Mouse (Mus musculus) myocyte (in vitro differentiated cells): ENCODE measurements around the gene Ly86.

ENCODE experiments used
- CEBPB ChIP-seq: IDR thresholded peaks from 2 replicates; pipeline ENCODE4 v1.6.1; 2011; ENCODE audit warnings: mild to moderate bottlenecking, moderate library complexity; ENCODE audit not compliant: poor library complexity, insufficient read depth, severe bottlenecking
- E2F4 ChIP-seq: IDR thresholded peaks from one replicate; pipeline ENCODE4 v1.6.1; 2011; ENCODE audit warnings: mild to moderate bottlenecking, control low read depth, moderate library complexity; ENCODE audit not compliant: insufficient read depth
- MAX ChIP-seq: IDR thresholded peaks from one replicate; pipeline ENCODE4 v1.6.1; 2011; ENCODE audit warnings: low read depth, mild to moderate bottlenecking, control low read depth
- MYOD1 ChIP-seq, 3 experiments: IDR thresholded peaks; one replicate each; pipeline ENCODE4 v1.6.1; 2011; ENCODE audit warnings: control low read depth in 2 of 3, low read depth in 2 of 3, mild to moderate bottlenecking in 2 of 3, moderate library complexity in 1 of 3; ENCODE audit not compliant: insufficient read length in 2 of 3, control insufficient read depth in 1 of 3
- POLR2A ChIP-seq: IDR thresholded peaks from one replicate; pipeline ENCODE4 v1.6.1; 2011; ENCODE audit warnings: low read depth, mild to moderate bottlenecking, control low read depth, moderate library complexity; ENCODE audit not compliant: insufficient read length
- POLR2AphosphoS2 ChIP-seq: IDR thresholded peaks from one replicate; pipeline ENCODE4 v1.6.1; 2011; ENCODE audit warnings: low read depth, control low read depth; ENCODE audit not compliant: insufficient read length
- TCF12 ChIP-seq: IDR thresholded peaks from one replicate; pipeline ENCODE4 v1.6.1; 2011; ENCODE audit warnings: mild to moderate bottlenecking, control low read depth; ENCODE audit not compliant: poor library complexity, insufficient read depth, severe bottlenecking
- USF1 ChIP-seq: IDR thresholded peaks from one replicate; pipeline ENCODE4 v1.6.1; 2011; ENCODE audit warnings: low read depth, mild to moderate bottlenecking, control low read depth, moderate library complexity

- TF ChIP-seq MYOD1 (IDR thresholded peaks at IDR 0.05; ENCODE audit: control insufficient read depth in 1 of 3, insufficient read length in 2 of 3, low read depth in 2 of 3) (no peak), USF1 (no peak), CEBPB (no peak), POLR2A (no peak), POLR2AphosphoS2 (no peak), E2F4 (no peak), TCF12 (no peak), MAX (no peak)
These were observed 79.9 kb downstream of the Ly86 start for GRCm38 (mm10) chr13:37424904-37425303.
